Mouse (Mus musculus): Measurements from ENCODE around the gene Spryd3. TPM values are rescaled to one million over a fixed set of nuclear protein-coding genes. Genes with fewer than 3 reads are reported as not detected.

Gene Spryd3
- polyA plus RNA-seq, 1 experiment from 2014 or later, result 16.0 TPM

- no peaks in the 10 kb centered on the region for H3K9me3 ChIP-seq (replicated peaks)
- peak overlapping the region; percentile 91 for H3K4me2 ChIP-seq
- 18% methylated on average over 6 of the region's 6 CpGs for WGBS
- ATAC-seq (replicated peaks; ENCODE audit: insufficient number of reproducible peaks, insufficient read depth, low FRiP score, low read depth), result peak; percentile 10; the same call in 1 of the 2 replicates
- H3K4me1 ChIP-seq (replicated peaks), result peaks cover 93% of the 10 kb centered on the region
- peaks cover 3% of the 10 kb centered on the region for H3K27me3 ChIP-seq
- peak overlapping the region; percentile 75 for H3K9ac ChIP-seq
- H3K27ac ChIP-seq, result peak overlapping the region; percentile 96
- H3K36me3 ChIP-seq, result peaks cover 10% of the 10 kb centered on the region
- H3K4me3 ChIP-seq, result peak overlapping the region; percentile 66
Observed at GRCm38 (mm10) chr15:102102548-102103121, 33.4 kb downstream of the Spryd3 start.

- peak overlapping the region; percentile 91 for H3K4me2 ChIP-seq
- ATAC-seq (replicated peaks; ENCODE audit: insufficient number of reproducible peaks, insufficient read depth, low FRiP score, low read depth), result peak; percentile 37
- H3K4me3 ChIP-seq, result peak overlapping the region; percentile 66
- peaks cover 3% of the 10 kb centered on the region for H3K27me3 ChIP-seq
- peaks cover 3% of the 10 kb centered on the region; the same call in 1 of the 2 replicates for H3K36me3 ChIP-seq
- peak overlapping the region; percentile 96 for H3K27ac ChIP-seq
- no peaks in the 10 kb centered on the region for H3K9me3 ChIP-seq (replicated peaks)
- peak overlapping the region; percentile 75 for H3K9ac ChIP-seq
- WGBS, result 20% methylated on average over 11 of the region's 11 CpGs
- peaks cover 91% of the 10 kb centered on the region for H3K4me1 ChIP-seq (replicated peaks)
Observed at GRCm38 (mm10) chr15:102101672-102102541, 34.1 kb downstream of the Spryd3 start.

GRCm38 (mm10) chr15:102100996-102101671 is 34.9 kb downstream of the Spryd3 start:
- 23% methylated on average over 10 of the region's 10 CpGs for WGBS
- ATAC-seq (replicated peaks; ENCODE audit: insufficient number of reproducible peaks, insufficient read depth, low FRiP score, low read depth), result no peak
- peaks cover 83% of the 10 kb centered on the region for H3K4me1 ChIP-seq (replicated peaks)

GRCm38 (mm10) chr15:102100161-102100981 is 35.7 kb downstream of the Spryd3 start, which contains the start of gene Tns2:
Gene Tns2 (plus strand): TSS chr15:102100413.
- H3K27me3 ChIP-seq, result no peaks in the 10 kb centered on the region
- under 1% methylated on average over 68 of the region's 82 CpGs for WGBS
- H3K27ac ChIP-seq, result peak within 1 kb of the TSS; percentile 96
- H3K36me3 ChIP-seq, result peaks cover 13% of the 10 kb centered on the region
- H3K4me2 ChIP-seq, result peak within 1 kb of the TSS; percentile 91
- peaks cover 75% of the 10 kb centered on the region for H3K4me1 ChIP-seq (replicated peaks)
- peak within 1 kb of the TSS; percentile 66 for H3K4me3 ChIP-seq
- peak; percentile 60 for ATAC-seq (replicated peaks; ENCODE audit: insufficient number of reproducible peaks, insufficient read depth, low FRiP score, low read depth)
- H3K9me3 ChIP-seq (replicated peaks), result no peaks in the 10 kb centered on the region
- H3K9ac ChIP-seq, result peak within 1 kb of the TSS; percentile 75

More at GRCm38 (mm10) chr15:102100996-102101671, 34.9 kb downstream of the Spryd3 start:
- peak overlapping the region; percentile 66 for H3K4me3 ChIP-seq
- H3K9ac ChIP-seq, result peak overlapping the region; percentile 75
- H3K4me2 ChIP-seq, result peak overlapping the region; percentile 91
- no peaks in the 10 kb centered on the region for H3K9me3 ChIP-seq (replicated peaks)
- no peaks in the 10 kb centered on the region for H3K27me3 ChIP-seq
- peaks cover 5% of the 10 kb centered on the region for H3K36me3 ChIP-seq
- H3K27ac ChIP-seq, result peak overlapping the region; percentile 96

GRCm38 (mm10) chr15:102099771-102100160 is 36.3 kb downstream of the Spryd3 start:
- Histone ChIP-seq H3K4me1 (replicated peaks) (peaks cover 70% of the 10 kb centered on the region), H3K27ac (peak overlapping the region; percentile 96), H3K36me3 (peaks cover 19% of the 10 kb centered on the region), H3K4me2 (peak overlapping the region; percentile 91), H3K27me3 (no peaks in the 10 kb centered on the region), H3K9ac (peak overlapping the region; percentile 75), H3K9me3 (replicated peaks) (no peaks in the 10 kb centered on the region), H3K4me3 (peak overlapping the region; percentile 66)
- WGBS, result 21% methylated on average over 8 of the region's 8 CpGs
- ATAC-seq (replicated peaks; ENCODE audit: insufficient number of reproducible peaks, insufficient read depth, low FRiP score, low read depth), result no peak

GRCm38 (mm10) chr15:102099260-102099659 is 36.8 kb downstream of the Spryd3 start:
- WGBS, result 49% methylated on average over 5 of the region's 5 CpGs
- ATAC-seq (replicated peaks; ENCODE audit: insufficient number of reproducible peaks, insufficient read depth, low FRiP score, low read depth), result no peak
- Histone ChIP-seq H3K4me3 (peak overlapping the region; percentile 66), H3K4me1 (replicated peaks) (peaks cover 66% of the 10 kb centered on the region), H3K27ac (peak overlapping the region; percentile 36), H3K9me3 (replicated peaks) (no peaks in the 10 kb centered on the region), H3K36me3 (peaks cover 24% of the 10 kb centered on the region), H3K4me2 (peak overlapping the region; percentile 91), H3K9ac (no peak overlapping the region), H3K27me3 (no peaks in the 10 kb centered on the region)

GRCm38 (mm10) chr15:102097991-102098555 is 38.0 kb downstream of the Spryd3 start:
- peak overlapping the region; percentile 24; the same call in 1 of the 2 replicates for H3K27ac ChIP-seq
- no peaks in the 10 kb centered on the region for H3K27me3 ChIP-seq
- no peaks in the 10 kb centered on the region for H3K9me3 ChIP-seq (replicated peaks)
- H3K36me3 ChIP-seq, result peaks cover 36% of the 10 kb centered on the region
- H3K9ac ChIP-seq, result no peak overlapping the region
- H3K4me2 ChIP-seq, result no peak overlapping the region
- no peak overlapping the region for H3K4me3 ChIP-seq
- WGBS, result 47% methylated on average over 5 of the region's 5 CpGs
- ATAC-seq (replicated peaks; ENCODE audit: insufficient number of reproducible peaks, insufficient read depth, low FRiP score, low read depth), result no peak
- peaks cover 54% of the 10 kb centered on the region for H3K4me1 ChIP-seq (replicated peaks)

- H3K9ac ChIP-seq, result no peak overlapping the region
- ATAC-seq (replicated peaks; ENCODE audit: insufficient number of reproducible peaks, insufficient read depth, low FRiP score, low read depth), result no peak
- H3K36me3 ChIP-seq, result peaks cover 43% of the 10 kb centered on the region
- H3K4me2 ChIP-seq, result no peak overlapping the region
- 74% methylated on average over 8 of the region's 8 CpGs for WGBS
- peak overlapping the region; percentile 24 for H3K27ac ChIP-seq
- H3K4me3 ChIP-seq, result no peak overlapping the region
- H3K27me3 ChIP-seq, result no peaks in the 10 kb centered on the region
- no peaks in the 10 kb centered on the region for H3K9me3 ChIP-seq (replicated peaks)
- peaks cover 47% of the 10 kb centered on the region for H3K4me1 ChIP-seq (replicated peaks)
Observed at GRCm38 (mm10) chr15:102097147-102097915, 38.7 kb downstream of the Spryd3 start.

GRCm38 (mm10) chr15:102094988-102095387 is 41.0 kb downstream of the Spryd3 start:
- peaks cover 67% of the 10 kb centered on the region for H3K36me3 ChIP-seq
- no peak for ATAC-seq (replicated peaks; ENCODE audit: insufficient number of reproducible peaks, insufficient read depth, low FRiP score, low read depth)
- H3K27me3 ChIP-seq, result no peaks in the 10 kb centered on the region
- no peaks in the 10 kb centered on the region for H3K9me3 ChIP-seq (replicated peaks)
- no peak overlapping the region for H3K4me2 ChIP-seq
- H3K4me3 ChIP-seq, result no peak overlapping the region
- H3K4me1 ChIP-seq (replicated peaks), result peaks cover 27% of the 10 kb centered on the region
- no peak overlapping the region for H3K9ac ChIP-seq
- 81% methylated on average over 16 of the region's 16 CpGs for WGBS
- no peak overlapping the region for H3K27ac ChIP-seq

- Histone ChIP-seq H3K4me2 (no peak overlapping the region), H3K36me3 (peaks cover 75% of the 10 kb centered on the region), H3K9ac (no peak overlapping the region), H3K4me1 (replicated peaks) (peaks cover 18% of the 10 kb centered on the region), H3K9me3 (replicated peaks) (no peaks in the 10 kb centered on the region), H3K27ac (no peak overlapping the region), H3K4me3 (no peak overlapping the region), H3K27me3 (no peaks in the 10 kb centered on the region)
- WGBS, result 64% methylated on average over 2 of the region's 2 CpGs
- no peak for ATAC-seq (replicated peaks; ENCODE audit: insufficient number of reproducible peaks, insufficient read depth, low FRiP score, low read depth)
Observed at GRCm38 (mm10) chr15:102094157-102094556, 41.9 kb downstream of the Spryd3 start.
